Mouse (Mus musculus) c-Kit-positive CD71-negative TER-119-negative erythroid progenitor cells, embryonic 14.5 days (primary cell): Measurements from ENCODE around the gene Hsbp1.

Experiments
- DNase-seq: peaks from one replicate; pipeline ENCODE4 v3.0.0-alpha.2; 2013; ENCODE audit warnings: low read depth

Hsbp1 gene

GRCm38 (mm10) chr8:119386988-119387387, 42.7 kb downstream of the Hsbp1 start:
- DNase-seq = no peak

- no peak for DNase-seq
These were observed 49.8 kb downstream of the Hsbp1 start for GRCm38 (mm10) chr8:119394097-119394496.

DNA sequence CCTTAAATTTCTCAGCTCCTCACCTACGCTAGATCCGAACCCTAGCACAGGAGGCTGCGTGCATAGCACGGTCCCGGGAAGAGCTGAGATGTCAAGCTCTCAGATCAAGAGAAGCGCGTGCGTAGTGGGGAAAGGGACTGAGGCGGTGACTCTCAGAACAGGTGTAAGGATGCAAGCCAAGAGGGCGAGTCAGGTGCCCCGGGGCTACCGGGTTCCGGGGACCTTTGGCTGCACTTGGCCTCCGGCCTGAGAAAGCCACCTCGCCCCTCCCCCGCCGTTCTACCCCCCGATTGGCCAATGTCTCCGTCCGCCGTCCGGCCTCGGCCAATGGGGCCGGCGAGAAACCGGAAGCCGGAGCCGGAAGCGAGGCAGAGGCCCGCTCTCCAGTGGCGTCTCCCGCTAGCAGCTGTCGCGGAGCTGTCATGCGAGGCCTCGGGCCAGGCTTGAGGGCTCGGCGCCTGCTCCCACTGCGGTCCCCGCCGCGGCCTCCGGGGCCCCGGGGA, 50.3 kb downstream of the Hsbp1 start, which contains the start of gene Mlycd:
Gene Mlycd, plus strand, starts transcription at position 355 of the 503 bp plus-strand sequence.
- peak; percentile 80 for DNase-seq

DNA sequence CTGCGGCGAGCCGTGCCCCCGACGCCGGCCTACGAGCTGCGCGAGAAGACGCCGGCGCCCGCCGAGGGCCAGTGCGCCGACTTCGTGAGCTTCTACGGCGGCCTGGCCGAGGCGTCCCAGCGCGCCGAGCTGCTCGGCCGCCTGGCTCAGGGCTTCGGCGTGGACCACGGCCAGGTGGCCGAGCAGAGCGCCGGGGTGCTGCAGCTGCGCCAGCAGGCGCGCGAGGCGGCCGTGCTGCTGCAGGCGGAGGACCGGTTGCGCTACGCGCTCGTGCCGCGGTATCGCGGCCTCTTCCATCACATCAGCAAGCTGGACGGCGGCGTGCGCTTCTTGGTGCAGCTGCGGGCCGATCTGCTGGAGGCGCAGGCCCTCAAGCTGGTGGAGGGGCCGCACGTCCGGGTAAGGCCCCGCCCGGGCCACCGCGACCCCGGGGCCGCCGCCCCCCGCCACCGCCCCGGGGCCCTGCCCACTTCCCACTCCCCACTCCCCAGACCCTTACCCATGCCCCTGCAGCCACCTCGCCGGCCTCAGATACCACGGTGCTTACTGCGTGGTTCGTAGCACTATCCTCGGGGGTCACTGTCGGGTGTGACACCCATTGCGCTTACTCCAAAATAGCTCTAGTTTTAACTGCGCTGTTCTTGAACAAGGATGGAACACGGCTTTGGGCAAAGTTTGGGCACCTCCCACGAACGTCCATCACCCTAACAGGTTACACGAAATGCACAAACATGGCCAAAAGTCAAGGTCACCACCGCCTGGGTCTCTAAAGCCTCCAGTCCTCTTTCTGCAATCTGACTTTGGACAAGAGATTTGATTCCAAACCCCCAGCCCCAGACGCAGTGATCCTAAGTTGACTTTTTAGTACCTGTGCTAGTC, 51.0 kb downstream of the Hsbp1 start:
- DNase-seq = no peak
